Mouse (Mus musculus): Measurements from ENCODE around the gene Plk3.

Plk3 gene

DNA sequence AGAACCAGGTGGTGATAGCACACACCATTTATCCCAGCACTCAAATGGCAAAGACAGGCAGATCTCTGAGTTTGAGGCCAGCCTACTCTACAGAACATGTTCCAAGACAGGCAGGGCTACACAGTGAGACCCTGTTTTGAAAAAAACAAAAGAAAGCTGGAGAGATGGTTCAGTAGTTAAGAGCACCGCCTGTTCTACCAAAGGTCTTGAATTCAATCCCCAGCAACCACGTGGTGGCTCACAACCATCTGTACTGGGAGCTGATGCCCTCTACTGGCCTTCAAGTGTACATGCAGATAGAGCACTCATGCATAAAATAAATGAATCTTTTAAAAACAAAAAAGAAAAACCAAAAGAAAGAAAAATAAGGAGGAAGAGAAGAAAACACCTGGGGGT, 5.5 kb upstream of the Plk3 start:
- in situ Hi-C loops (cut with MboI, MseI): loop anchor here (10.0 kb wide), 1 partner anchor 314 kb away; the partner anchor contains the start of gene Hpdl

DNA sequence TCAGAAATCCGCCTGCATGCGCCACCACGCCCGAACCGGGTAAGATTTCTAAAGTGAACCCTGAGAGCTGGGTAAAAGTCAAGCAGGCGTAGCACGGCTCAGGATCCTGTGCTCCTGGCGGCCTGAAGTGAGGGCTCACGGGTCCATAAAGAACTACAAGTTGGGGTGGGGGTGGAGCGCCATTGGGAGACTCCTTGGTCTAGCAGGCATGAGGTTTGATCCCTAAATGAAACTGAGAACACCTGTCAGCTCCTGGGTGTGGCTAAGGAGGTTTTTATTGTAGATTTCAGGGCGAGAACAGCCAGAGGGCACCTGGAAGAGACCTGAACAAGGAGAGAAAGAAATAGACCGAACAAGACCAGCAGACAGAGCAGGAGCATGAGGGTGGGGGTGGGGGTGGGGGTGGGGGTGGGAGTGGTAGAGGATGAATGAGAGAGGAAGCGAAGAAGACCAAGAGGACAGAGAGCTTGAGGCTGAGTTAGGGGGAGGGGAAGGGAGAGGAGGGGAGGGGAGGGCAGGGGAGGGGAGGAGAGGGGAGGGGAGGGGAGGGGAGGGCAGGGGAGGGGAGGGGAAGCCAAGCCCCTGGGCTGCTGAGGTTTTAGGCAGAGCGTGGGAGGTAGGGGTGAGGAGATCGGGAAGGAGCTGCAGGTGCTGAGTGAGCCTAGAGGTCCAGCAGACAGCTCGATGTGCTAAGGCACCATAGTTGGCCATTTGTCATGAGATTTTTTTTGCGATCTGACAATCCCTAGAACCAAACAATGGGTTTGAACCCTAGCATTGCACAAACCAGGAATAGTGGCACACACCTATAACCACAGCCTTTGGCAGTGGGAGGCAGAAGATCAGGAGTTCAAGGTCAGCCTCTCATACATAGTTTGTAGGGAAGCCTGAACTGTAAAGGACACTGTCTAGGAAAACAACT, 4.8 kb upstream of the Plk3 start:
- in situ Hi-C loops (cut with MboI, MseI): loop anchor here (10.0 kb wide), 1 partner anchor 314 kb away; the partner anchor contains the start of gene Hpdl

DNA sequence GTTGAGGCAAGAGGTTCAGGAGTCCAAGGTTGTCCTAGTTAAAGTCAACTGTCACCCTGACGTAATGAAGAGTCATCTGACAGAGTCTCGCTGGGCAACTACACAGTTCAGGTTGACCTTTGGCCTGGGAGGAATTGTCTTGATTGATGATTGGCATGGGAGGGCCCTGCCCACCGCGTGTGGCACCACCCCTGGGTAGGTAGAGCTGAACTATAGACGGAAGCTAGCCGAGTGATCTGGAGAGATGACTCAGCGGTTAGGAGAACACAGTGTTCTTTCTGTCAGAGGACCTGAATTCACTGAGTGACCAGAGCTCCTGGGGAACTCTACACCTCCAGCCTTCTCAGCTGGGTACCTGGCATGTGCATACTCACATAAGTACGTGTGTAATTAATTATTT, 2.3 kb upstream of the Plk3 start:
- in situ Hi-C loops (cut with MboI, MseI): loop anchor here (10.0 kb wide), 1 partner anchor 311 kb away; the partner anchor contains the start of gene Hpdl

DNA sequence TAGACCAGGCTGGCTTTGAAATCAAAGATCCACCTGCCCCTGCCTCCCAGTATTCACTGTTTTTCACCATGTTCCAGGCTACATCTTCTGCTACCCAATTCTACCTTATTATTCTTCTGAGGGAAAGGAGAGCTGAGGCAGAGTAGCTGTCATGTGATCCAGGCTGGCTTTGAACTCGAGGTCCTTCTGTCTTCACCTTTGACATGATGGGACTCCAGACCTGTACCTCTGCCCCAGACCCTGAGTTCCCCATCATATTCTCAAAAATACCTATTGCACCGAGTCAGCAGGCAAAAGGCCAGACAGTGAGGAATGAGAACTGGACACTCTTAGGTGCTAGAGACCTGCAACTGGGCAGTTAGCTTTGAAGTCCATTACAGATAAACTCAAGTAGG, 835 bp upstream of the Plk3 start:
- in situ Hi-C loops (cut with MboI, MseI): loop anchor here (5.0 to 10.0 kb wide), 2 partner anchors 137 to 310 kb away; partner anchors contain the start of genes Hectd3 and Hpdl

DNA sequence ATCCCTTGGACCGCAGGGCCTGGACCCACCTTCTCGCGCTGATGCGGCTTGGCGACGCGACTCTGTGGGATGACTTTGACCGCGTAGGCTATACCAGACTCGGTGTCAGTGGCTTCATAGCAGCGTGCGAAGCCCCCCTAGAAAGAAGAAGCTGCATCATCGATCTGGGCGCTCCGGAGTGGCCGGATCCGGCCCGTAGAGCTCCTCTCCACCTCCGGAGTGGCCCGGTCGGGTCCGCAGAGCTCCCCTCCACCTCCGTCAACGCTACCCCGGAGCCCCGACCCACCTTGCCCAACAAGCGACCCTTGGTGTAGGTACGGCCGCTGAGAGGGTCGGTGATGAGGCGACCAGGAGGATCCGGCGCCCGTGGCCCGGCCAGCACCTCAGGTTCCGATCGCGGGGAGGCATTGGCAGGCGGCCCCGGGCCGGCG, 382 bp downstream of the Plk3 start:
- in situ Hi-C loops (cut with MboI, MseI): loop anchor here (5.0 to 10.0 kb wide), 2 partner anchors 136 to 309 kb away; partner anchors contain the start of genes Hectd3 and Hpdl

DNA sequence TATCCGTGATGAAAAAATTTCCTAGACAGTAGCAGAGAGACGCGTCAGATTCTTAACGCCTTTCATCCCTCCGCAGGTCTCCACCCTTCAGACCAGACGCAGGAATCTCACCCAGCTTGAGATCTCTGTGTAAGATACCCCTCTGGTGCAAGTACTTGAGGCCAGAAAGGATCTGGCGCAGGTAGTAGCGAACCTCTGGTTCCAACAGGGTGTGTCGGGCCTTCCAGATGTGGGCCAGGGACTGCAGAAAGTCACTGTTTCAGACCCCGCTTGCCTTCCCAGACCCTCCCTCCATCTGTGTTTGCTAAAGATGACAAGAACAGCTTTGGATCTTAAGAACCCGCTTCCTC, 994 bp downstream of the Plk3 start:
- in situ Hi-C loops (cut with MboI, MseI): loop anchor here (5.0 to 10.0 kb wide), 2 partner anchors 135 to 308 kb away; partner anchors contain the start of genes Hectd3 and Hpdl

DNA sequence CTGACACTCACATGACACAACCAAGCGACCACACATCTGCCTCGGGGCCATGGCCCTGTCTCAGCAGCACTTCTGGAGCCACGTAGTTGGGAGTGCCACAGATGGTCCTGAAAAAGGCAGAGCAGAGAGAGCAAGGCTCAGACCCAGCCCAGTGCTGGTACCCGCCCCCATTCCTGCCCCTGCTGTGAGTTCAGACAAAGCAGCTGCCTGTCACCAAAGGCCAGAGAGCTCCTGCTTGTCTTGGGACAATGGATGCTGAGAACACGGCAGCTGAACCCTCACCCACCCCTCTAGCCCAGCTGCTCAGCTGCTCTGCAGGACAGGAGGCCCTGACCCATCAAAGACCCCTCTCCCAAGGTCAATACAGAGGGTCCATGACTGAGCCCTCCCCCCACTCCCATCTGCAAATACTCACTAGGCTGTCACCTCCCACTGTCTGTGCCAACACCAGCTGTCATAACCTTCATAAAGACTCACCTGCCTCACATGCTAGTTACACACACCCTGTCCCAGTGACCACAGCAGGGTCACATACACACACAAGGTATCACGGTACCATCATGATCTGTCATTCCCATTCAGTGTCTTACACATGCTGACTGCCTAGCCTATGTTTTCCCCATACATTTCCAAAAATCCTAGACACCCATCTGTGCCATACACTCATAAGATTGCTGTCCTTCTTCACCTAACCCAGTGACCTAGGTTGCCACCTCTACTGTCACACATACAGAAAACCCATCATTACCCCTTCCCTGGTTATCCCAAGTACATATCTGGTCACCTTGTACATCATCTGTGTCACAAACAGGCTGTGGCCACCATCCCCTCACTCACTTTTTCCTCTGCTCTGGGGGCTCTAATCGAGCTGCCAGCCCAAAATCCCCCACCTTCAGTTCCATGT, 1.6 kb downstream of the Plk3 start:
- in situ Hi-C loops (cut with MboI, MseI): loop anchor here (5.0 to 10.0 kb wide), 2 partner anchors 135 to 307 kb away; partner anchors contain the start of genes Hectd3 and Hpdl

DNA sequence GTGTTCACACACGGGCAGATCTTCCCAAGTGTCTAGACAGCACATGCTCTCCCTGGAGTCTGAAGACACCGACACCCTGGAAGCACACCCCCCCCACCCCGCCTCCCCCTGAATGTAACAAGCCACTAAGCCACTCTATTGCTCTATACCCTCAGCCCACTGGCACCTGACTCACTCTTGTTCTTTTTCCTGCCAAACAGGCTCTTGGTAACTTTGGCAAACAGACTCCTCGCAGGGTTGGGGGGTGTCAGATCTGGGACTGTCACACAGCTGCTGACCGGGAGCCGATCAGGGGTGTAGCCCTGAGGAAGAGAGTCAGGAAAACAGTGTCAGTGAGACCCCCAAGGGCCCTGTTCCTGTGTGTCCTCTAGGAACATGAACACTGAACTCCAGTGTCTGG, 2.6 kb downstream of the Plk3 start:
- in situ Hi-C loops (cut with MboI, MseI): loop anchor here (5.0 to 10.0 kb wide), 2 partner anchors 134 to 306 kb away; partner anchors contain the start of genes Hectd3 and Hpdl

DNA sequence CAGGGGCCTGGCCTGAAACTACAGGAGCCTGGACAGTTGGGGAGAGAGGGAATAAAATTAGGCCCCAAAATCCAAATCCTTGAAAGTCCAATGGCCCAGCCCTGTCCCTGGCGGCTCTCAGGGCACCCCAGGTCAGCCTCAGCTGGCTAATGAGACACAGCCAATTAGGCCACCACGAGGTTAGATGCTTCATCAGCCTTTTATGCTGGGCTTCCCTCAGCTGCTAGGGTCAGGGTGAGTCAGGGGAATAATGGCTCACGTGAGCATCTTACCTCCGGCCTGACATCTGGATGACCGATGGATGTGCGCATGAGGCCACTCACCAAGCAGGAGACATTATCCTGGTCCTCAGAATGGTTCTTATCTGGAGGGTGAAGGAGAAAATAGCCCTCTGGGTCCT, 3.0 kb downstream of the Plk3 start:
- in situ Hi-C loops (cut with MboI, MseI): loop anchor here (5.0 to 10.0 kb wide), 2 partner anchors 133 to 306 kb away; partner anchors contain the start of genes Hectd3 and Hpdl

DNA sequence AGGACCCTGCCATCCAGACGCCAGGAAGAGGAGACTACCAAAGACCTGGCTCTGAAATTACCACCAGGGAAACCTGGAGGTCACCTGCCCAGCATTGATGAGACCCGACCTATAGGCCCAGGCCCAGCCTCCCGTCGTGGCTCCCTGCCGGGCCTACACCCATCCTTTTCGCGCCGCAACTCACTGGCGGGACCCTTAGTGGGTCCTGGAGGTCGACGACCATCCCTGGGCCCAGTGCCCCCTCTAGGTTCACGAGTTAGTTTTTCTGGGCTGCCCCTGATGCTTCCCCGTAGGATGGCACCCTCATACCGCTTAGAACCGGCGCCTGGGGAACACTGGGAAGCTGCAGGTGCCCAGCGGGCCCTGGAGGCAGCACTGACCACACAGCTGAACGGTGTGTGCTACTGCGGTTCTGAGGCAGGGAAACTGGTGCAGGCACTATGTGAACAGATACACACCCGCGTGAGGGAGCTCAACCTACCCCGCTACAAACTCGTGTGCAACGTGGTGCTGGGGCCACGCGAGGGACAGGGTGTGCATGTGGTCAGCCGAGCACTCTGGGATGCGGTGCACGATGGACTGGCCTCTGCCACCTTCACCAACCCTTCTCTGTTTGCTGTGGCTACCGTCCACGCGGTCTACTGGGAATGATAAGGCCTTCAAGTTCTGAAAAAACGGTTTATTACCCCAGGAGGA, 5.6 kb downstream of the Plk3 start:
- in situ Hi-C loops (cut with MboI, MseI): no loop called here

DNA sequence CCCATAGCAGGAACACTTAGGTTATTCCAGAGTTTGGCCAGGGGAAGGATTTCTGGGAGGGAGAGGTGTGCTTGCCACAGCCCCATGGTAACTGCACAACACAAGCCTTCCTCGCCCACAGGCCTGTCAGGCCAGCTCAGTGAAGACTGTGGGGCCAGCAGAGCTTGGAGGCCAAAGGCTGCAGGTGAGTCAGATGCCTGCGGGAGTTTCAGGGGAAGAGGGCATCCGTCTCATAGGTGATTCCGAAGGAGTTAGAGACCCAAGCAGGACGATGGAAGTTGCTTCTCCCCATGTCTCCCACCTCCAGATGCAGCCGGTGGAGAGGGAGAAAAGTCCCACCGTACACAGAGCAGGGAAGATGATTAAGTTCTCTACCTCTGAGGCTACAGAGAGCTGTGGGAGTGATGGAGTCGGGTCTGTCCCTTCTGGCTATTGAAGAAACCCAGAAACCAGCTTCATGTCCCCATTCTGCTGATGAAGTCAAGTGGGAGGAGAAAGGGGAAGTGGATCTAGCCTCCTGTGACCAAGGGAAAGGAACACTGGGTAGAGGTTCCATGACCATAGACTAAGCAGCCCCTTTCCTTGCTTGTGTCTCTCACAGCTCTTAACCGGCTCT, 7.0 kb downstream of the Plk3 start, which contains the start of gene Tctex1d4:
Gene Tctex1d4 (plus strand): TSS at position 120 of the 616 bp plus-strand sequence.
- in situ Hi-C loops (cut with MboI, MseI): no loop called here

DNA sequence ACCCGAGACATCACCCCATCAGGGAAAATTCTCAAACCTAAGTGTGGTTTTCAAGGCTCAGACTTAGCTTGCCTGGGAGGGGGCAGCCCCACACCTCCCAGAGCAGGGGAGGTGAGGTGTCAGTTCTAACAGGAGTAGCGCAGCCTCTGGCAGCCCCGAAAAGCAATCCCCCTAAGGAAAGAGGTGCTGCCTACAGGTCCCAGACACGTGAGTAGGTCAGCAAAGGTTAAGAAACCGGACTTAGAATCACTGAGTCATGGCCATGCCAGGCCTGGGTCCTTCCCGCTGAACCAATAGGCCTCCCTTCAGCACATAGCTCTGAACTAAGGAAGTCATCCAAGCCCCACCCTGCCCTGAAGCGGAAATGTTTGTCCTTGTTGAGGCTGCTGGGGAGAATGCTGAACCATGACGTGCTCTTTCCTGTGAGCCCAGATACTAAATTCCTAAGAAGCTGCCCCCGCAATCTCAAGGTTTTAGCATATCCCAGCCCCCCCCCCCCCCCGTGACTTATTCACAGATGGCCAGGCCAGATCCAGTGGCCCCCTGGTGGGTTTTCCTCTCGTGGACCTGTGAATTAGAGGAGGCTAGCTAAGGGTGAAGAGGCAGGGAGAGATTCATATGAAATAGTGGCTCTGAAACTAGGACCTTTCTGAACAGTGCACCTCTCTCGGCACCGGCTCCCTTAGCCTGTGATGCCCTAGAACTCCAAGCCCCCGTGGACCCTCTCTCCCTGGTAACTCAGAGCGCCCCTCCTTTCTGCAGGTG, 7.7 kb downstream of the Plk3 start:
- in situ Hi-C loops (cut with MboI, MseI): no loop called here

DNA sequence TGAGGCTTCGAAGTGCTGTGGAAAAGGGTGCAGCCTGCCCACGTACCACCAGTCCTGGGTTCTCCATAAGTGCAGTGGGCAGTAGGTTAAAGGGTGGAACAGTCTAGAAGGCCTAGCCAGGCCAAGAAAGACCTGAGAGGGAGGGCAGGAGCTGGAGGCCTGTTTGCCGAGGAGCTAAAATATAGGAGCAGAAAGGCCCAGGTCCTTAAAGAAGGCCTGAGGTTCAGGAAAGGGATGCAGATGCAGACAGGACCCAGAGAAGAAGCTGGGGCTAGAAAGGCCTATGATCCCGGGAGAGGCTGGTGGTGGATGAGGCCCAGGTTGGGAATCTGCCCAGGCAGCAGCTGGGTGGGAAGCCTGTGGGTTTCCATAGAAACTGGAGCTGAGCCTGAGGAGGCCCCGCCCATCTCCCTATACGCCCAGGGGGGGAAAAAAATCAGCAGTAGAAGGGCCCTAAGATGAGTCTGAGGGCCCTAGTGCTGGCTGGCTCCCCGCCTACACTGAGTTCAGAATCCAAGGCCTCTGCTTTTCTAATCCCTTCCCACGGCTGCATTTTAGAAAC, 8.3 kb downstream of the Plk3 start, which contains the start of gene Btbd19:
Gene Btbd19 (minus strand): TSS at position 378 of the 562 bp plus-strand sequence.
- in situ Hi-C loops (cut with MboI, MseI): no loop called here

DNA sequence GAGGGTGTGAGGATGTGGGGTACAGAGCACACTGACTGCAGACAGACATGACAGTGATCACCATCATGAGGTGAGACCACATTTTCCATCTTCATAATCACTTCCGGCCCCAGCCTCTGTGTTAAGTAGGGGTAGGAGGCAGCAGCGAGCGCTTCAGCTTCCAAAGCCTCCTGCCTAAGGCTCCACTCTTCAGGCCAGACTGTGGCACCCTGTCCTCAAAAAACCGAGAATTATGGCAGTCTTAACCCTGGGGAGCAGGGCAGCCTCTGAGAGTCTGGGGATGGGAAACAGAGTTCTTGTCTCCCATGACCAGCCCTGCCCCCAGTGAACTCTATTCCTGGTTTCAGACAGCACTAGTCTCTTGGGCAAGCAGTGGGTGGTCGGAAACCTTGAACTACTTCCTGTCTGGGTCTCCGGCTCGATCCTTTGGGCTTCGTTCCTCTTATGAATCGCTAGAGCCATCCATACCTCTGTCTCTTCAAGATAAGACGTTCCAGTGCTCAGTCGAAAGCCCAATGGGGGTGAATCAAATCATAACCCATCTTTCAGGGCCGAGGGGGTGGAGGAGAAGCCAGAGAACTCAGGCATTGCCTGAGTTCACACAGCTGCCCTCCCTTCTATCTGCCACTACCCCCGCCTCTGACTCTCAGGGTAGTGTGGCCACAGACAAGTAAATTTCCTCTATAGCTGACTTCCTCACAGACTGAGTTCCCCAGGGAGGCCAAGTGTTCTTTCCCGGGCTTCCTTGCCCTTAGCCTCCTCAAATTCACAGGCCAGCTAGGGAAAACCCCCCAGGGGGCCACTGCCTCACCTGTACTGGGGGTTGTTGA, 9.0 kb downstream of the Plk3 start:
- in situ Hi-C loops (cut with MboI, MseI): no loop called here

DNA sequence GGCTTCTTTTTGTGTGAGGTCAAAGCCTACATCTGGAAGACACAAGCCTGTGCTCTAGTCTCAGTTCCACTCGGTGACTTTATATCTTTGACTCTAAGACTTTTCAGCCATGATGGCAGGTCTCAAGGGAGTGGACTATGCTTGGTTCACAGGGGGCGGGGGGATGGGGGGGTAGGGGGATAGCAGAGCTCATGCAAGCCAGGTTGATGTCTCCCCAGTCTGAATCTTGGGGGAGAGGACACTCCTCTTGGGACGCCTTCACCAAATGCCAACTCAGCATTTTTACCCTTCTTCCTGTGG, 9.6 kb downstream of the Plk3 start:
- in situ Hi-C loops (cut with MboI, MseI): no loop called here

DNA sequence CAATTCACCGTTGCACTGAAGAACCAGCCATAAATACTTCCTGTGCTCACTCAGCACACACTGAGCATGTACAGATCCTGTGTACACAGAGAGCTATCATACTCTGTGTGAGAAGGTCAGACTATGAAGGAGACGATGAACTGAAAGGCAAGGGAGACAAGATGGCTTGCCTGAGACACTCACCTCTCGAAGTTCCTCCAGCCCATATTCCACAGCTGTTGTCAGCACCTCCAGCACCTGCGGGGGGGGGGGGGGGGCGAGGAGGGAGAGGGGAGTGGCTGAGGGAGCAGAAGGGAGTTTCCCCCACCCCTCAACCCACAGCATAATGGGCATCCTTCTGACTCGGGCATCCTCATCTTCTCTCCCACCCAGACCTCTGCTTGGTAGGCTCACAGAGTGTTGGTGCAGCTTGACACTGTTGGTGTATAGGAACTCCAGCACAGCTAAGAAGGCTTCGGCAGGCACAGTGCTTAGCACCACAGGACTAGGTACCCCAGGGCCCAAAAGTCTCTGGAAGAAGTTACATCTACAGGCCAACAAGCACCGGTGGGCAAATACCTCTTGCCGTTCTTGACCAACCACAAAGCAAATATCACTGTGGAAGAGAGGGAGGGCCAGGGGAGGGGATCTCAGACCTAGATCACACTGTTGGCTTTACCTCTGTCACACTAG, 10.1 kb downstream of the Plk3 start:
- in situ Hi-C loops (cut with MboI, MseI): no loop called here

DNA sequence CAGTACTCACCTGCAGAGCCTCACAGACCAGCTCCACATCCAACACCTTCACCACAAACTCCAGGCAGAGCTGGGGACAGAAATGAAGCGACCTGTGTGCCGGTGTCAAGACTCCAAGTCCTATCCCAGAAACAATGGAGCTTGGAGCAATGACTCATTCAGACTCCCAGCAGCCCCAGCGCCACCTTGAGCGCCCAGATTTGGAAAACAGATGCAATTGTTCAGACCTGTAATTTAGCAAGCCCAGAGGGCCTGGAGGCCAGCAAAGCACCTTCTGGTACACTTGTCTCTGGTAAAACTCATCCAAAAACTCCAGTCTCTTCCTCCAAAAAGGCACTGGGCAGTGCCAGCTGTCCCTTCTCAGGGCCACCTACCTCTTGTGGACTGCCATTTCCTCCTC, 11.6 kb downstream of the Plk3 start:
- in situ Hi-C loops (cut with MboI, MseI): no loop called here
